Mouse (Mus musculus): ENCODE data around the gene Rad51d. TPM values are rescaled to one million over a fixed set of nuclear protein-coding genes. Genes with fewer than 3 reads are reported as not detected.

Gene Rad51d
- polyA plus RNA-seq, 1 experiment: 21.2 TPM

GRCm38 (mm10) chr11:82862638-82863037, 27.8 kb downstream of the Rad51d start:
- no peak overlapping the region for H3K27ac ChIP-seq (ENCODE audit: insufficient read depth, low read length)
- 89% methylated on average over 9 of the region's 9 CpGs for WGBS
- no peak overlapping the region for H3K4me3 ChIP-seq (replicated peaks; ENCODE audit: insufficient read depth, low read depth, low read length)
- no peaks in the 10 kb centered on the region for H3K27me3 ChIP-seq (ENCODE audit: control insufficient read depth, insufficient read depth, low read length)
- no peak for TF ChIP-seq POLR2A (IDR thresholded peaks at IDR 0.05; ENCODE audit: borderline replicate concordance, insufficient read depth, low read length)
- no peak for TF ChIP-seq CTCF (IDR thresholded peaks at IDR 0.05; ENCODE audit: borderline replicate concordance, insufficient read depth, low read depth, low read length)
- no peaks in the 10 kb centered on the region for H3K4me1 ChIP-seq (ENCODE audit: control insufficient read depth, insufficient read depth, low read length)
- no peak for DNase-seq

GRCm38 (mm10) chr11:82861558-82861957, 28.9 kb downstream of the Rad51d start:
- TF ChIP-seq POLR2A (IDR thresholded peaks at IDR 0.05; ENCODE audit: borderline replicate concordance, insufficient read depth, low read length) (no peak), CTCF (IDR thresholded peaks at IDR 0.05; ENCODE audit: borderline replicate concordance, insufficient read depth, low read depth, low read length) (no peak)
- DNase-seq: no peak
- H3K4me1 ChIP-seq (ENCODE audit: control insufficient read depth, insufficient read depth, low read length): no peaks in the 10 kb centered on the region
- WGBS: 74% methylated on average over 8 of the region's 8 CpGs
- no peak overlapping the region for H3K4me3 ChIP-seq (replicated peaks; ENCODE audit: insufficient read depth, low read depth, low read length)
- H3K27ac ChIP-seq (ENCODE audit: insufficient read depth, low read length): no peak overlapping the region
- H3K27me3 ChIP-seq (ENCODE audit: control insufficient read depth, insufficient read depth, low read length): no peaks in the 10 kb centered on the region

- Histone ChIP-seq H3K27me3 (ENCODE audit: control insufficient read depth, insufficient read depth, low read length) (no peaks in the 10 kb centered on the region), H3K27ac (ENCODE audit: insufficient read depth, low read length) (no peak overlapping the region), H3K4me3 (replicated peaks; ENCODE audit: insufficient read depth, low read depth, low read length) (no peak overlapping the region), H3K4me1 (ENCODE audit: control insufficient read depth, insufficient read depth, low read length) (no peaks in the 10 kb centered on the region)
- no peak for TF ChIP-seq POLR2A (IDR thresholded peaks at IDR 0.05; ENCODE audit: borderline replicate concordance, insufficient read depth, low read length)
- TF ChIP-seq CTCF (IDR thresholded peaks at IDR 0.05; ENCODE audit: borderline replicate concordance, insufficient read depth, low read depth, low read length): no peak
- DNase-seq: no peak
- 73% methylated on average over 6 of the region's 6 CpGs for whole genome bisulfite sequencing
Observed at GRCm38 (mm10) chr11:82860759-82861158, 29.7 kb downstream of the Rad51d start.

- TF ChIP-seq POLR2A (IDR thresholded peaks at IDR 0.05; ENCODE audit: borderline replicate concordance, insufficient read depth, low read length) (no peak), CTCF (IDR thresholded peaks at IDR 0.05; ENCODE audit: borderline replicate concordance, insufficient read depth, low read depth, low read length) (no peak)
- H3K27me3 ChIP-seq (ENCODE audit: control insufficient read depth, insufficient read depth, low read length): no peaks in the 10 kb centered on the region
- 82% methylated on average over 13 of the region's 13 CpGs for WGBS
- no peak overlapping the region; the same call in 1 of the 2 replicates for H3K27ac ChIP-seq (ENCODE audit: insufficient read depth, low read length)
- DNase-seq: no peak
- H3K4me3 ChIP-seq (replicated peaks; ENCODE audit: insufficient read depth, low read depth, low read length): no peak overlapping the region
- H3K4me1 ChIP-seq (ENCODE audit: control insufficient read depth, insufficient read depth, low read length): no peaks in the 10 kb centered on the region
Observed at GRCm38 (mm10) chr11:82857307-82857848, 33.0 kb downstream of the Rad51d start.

GRCm38 (mm10) chr11:82856032-82856431, 34.4 kb downstream of the Rad51d start:
- TF ChIP-seq POLR2A (IDR thresholded peaks at IDR 0.05; ENCODE audit: borderline replicate concordance, insufficient read depth, low read length) (no peak), CTCF (IDR thresholded peaks at IDR 0.05; ENCODE audit: borderline replicate concordance, insufficient read depth, low read depth, low read length) (no peak)
- Histone ChIP-seq H3K27me3 (ENCODE audit: control insufficient read depth, insufficient read depth, low read length) (no peaks in the 10 kb centered on the region), H3K27ac (ENCODE audit: insufficient read depth, low read length) (no peak overlapping the region), H3K4me3 (replicated peaks; ENCODE audit: insufficient read depth, low read depth, low read length) (no peak overlapping the region), H3K4me1 (ENCODE audit: control insufficient read depth, insufficient read depth, low read length) (no peaks in the 10 kb centered on the region)
- 46% methylated on average over 10 of the region's 10 CpGs for WGBS
- no peak for DNase-seq

- Histone ChIP-seq H3K4me1 (ENCODE audit: control insufficient read depth, insufficient read depth, low read length) (no peaks in the 10 kb centered on the region), H3K27ac (ENCODE audit: insufficient read depth, low read length) (no peak overlapping the region), H3K4me3 (replicated peaks; ENCODE audit: insufficient read depth, low read depth, low read length) (no peak overlapping the region), H3K27me3 (ENCODE audit: control insufficient read depth, insufficient read depth, low read length) (no peaks in the 10 kb centered on the region)
- no peak for DNase-seq
- TF ChIP-seq POLR2A (IDR thresholded peaks at IDR 0.05; ENCODE audit: borderline replicate concordance, insufficient read depth, low read length) (no peak), CTCF (IDR thresholded peaks at IDR 0.05; ENCODE audit: borderline replicate concordance, insufficient read depth, low read depth, low read length) (no peak)
- 71% methylated on average over 9 of the region's 9 CpGs for WGBS
Observed at GRCm38 (mm10) chr11:82855327-82855973, 35.0 kb downstream of the Rad51d start.

- TF ChIP-seq POLR2A (IDR thresholded peaks at IDR 0.05; ENCODE audit: borderline replicate concordance, insufficient read depth, low read length) (no peak), CTCF (IDR thresholded peaks at IDR 0.05; ENCODE audit: borderline replicate concordance, insufficient read depth, low read depth, low read length) (no peak)
- H3K4me3 ChIP-seq (replicated peaks; ENCODE audit: insufficient read depth, low read depth, low read length): no peak overlapping the region
- no peaks in the 10 kb centered on the region for H3K4me1 ChIP-seq (ENCODE audit: control insufficient read depth, insufficient read depth, low read length)
- H3K27me3 ChIP-seq (ENCODE audit: control insufficient read depth, insufficient read depth, low read length): no peaks in the 10 kb centered on the region
- 85% methylated on average over 6 of the region's 6 CpGs for WGBS
- H3K27ac ChIP-seq (ENCODE audit: insufficient read depth, low read length): no peak overlapping the region
- no peak for DNase-seq
Observed at GRCm38 (mm10) chr11:82854111-82854510, 36.3 kb downstream of the Rad51d start.

- DNase-seq: no peak
- 86% methylated on average over 7 of the region's 7 CpGs for WGBS
- TF ChIP-seq POLR2A (IDR thresholded peaks at IDR 0.05; ENCODE audit: borderline replicate concordance, insufficient read depth, low read length): no peak
- TF ChIP-seq CTCF (IDR thresholded peaks at IDR 0.05; ENCODE audit: borderline replicate concordance, insufficient read depth, low read depth, low read length): no peak
- Histone ChIP-seq H3K27me3 (ENCODE audit: control insufficient read depth, insufficient read depth, low read length) (no peaks in the 10 kb centered on the region), H3K4me1 (ENCODE audit: control insufficient read depth, insufficient read depth, low read length) (no peaks in the 10 kb centered on the region), H3K4me3 (replicated peaks; ENCODE audit: insufficient read depth, low read depth, low read length) (no peak overlapping the region), H3K27ac (ENCODE audit: insufficient read depth, low read length) (no peak overlapping the region)
Observed at GRCm38 (mm10) chr11:82852958-82853357, 37.5 kb downstream of the Rad51d start.
